Mouse (Mus musculus) thymus, postnatal 25 days (tissue): ENCODE results near the gene Nyap1.
A peak's percentile ranks its signal among the peaks of the same experiment; 100 is the strongest.

Source experiments
- DNase-seq: peaks from one replicate; pipeline ENCODE4 v3.0.0; 2022

Gene Nyap1

DNA sequence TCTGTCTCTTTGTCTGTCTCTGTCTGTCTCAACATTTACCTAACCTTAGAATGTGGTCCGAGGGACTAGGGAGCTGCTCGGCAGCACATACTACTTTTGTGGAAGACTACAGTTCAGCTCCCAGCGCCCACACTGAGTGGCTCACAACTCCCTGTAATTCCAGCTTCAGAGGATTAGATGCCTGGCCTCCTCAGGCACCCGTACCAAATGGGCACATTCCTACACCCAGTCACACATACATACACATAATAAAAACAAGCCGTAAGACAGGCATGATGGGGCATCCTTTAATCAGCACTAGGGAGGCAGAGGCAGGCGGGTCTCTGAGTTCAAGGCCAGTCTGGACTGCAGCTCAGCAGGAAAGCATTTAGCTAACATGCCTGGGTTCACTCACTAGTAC, 1.4 kb upstream of the Nyap1 start:
- DNase-seq = no peak

DNA sequence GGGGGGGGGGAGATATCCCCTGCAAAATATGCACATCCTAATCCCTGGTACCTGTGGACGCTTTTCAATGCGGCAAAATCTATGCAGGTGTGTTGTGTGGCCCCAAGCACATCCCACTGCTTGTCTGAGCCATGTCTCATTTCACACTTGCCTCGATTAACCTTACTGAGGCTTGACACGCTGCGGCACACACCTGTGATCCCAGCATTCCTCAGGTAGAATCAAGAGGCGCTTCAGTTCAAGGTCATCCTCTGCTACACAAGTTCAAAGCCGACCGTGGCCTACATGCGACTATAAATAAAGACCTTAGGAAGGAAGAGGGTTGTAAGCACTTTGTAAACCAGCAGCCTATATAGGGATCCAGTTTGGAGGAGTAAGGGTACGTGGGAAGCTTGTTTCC, 641 bp upstream of the Nyap1 start:
- no peak for DNase-seq

DNA sequence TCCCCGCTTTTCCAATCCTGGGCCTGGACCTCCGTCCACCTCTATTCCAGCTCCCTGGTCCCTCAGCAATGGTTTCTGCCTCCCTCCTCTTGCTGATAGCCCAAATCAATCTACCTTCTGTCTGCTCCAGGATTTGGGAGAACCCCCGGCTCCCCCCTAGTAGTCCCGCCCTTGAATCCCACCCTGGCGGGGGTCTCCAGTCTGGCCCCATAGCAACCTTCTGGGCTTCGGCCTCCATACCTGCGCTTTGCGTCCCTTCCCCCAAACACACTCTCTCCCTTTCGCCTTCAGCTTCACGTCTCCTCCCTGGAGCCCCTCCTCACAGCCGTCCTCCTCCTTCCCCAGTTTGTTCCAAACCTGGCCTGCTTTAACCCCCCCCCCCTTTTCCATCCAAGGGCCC, 901 bp downstream of the Nyap1 start:
- DNase-seq = no peak

- peak; percentile 42 for DNase-seq
Observed at GRCm38 (mm10) chr5:137739471-137739870, 1.9 kb downstream of the Nyap1 start.

DNA sequence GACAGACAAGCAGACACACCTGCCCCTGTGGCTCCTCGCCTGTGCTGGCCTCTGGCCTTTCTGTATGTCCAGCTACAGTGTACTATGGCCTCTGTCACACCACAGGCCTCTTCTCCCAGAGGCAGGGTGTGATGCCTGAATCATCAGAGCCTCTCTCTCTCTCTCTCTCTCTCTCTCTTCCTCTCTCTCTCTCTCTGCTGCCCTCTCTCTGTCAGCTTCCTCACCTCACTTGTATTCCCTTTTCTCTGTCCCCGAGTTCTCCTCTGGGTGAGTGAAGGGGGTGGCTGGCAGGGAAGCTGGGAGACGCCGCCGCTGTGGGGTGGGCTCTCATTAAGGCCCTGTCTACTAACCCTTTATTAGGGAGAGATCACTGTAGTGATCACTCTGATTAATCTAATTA, 2.9 kb downstream of the Nyap1 start:
- DNase-seq = peak; percentile 48

DNA sequence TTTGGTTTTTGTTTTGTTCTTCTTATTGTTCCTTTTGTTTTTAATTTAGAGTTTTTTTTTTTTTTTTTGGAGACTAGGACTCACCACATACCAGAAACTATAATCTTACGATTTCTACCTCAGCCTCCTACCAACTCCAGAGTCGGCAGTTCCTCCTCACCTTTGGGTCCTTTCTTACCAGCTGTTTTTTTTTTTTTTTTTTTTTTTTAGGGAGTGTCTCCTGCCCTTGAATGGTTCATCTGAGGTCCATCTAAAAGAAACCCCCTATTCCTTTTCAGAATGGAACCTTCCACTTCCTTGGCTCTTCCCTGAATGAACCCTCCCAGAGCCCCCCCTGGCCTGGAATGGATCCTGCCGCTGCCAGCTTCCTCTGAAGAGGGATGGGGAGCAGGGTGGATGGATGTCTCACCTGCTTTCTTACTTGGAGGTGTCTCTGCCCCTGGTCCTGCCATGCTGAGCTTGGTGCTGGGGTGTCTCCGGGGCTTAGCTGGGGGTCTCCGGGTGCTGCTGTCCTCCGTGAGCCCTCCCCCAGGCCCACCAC, 3.9 kb downstream of the Nyap1 start:
- no peak for DNase-seq

- no peak for DNase-seq
Observed at GRCm38 (mm10) chr5:137734289-137735061, 6.9 kb downstream of the Nyap1 start.

DNA sequence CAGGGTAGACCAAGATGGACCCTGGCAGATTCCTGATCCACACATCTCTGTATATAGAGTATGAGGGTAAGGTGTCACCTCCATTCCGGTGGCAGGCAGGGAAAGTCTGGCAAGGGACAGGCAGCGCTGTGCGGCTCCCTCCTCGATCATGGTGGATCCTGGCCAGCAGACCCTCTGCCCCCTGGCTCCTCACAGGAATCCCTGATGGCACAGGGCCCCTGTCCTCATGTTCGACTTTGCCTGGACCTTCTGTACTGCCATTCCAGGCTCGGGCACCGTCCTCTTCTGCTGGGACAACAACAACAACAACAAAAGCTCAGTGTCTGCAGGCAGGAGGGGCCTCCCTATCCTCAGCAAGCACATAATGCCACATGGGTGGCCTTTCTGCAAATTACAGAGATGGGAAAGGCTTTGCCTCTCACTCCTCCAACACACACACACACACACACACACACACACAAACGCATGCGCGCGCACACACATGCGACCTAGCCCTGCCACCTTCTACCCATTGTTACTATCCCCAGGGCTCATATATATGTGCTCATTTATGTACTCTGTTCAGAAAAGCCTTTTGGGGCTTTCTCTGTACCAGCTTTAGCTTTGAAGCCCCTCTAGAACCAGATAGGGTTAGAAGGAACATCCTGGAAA, 7.6 kb downstream of the Nyap1 start:
- no peak for DNase-seq

DNA sequence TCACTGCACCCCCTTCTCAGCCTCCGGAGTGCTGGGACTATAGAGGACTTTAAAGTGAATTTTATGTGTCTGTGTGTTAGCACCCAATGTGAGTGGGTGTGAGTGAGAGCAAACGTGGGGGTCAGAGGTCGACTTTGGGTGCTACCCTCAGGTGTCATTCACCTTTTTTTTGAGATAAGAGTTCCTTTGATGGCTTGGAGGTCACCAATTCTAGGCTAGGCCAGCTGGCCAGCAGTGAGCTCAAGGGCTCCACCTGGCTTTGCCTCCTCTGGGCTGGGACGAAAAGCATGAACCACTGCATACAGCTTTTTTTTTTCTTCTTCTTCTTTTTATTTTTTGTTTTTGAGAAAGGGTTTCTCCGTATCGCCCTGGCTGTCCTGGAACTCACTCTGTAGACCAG, 14.6 kb downstream of the Nyap1 start:
- no peak for DNase-seq

DNA sequence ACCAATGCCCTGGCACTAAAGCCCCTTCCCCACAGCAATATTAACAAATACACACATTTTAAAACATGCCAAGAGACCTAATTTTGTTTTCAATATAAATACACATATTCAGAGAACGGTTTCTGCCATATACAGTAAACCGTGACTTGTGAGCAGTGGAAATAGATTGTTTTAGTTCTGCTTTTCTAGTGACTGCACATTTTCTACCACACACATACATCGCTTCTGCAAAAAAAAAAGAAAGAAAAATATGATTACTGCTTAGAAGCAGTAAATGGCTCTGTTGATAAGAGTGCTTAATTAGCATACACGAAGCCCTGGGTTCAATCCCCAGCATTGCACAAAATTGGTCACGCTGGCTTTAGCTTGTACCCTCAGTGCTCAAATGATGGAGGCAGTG, 17.6 kb downstream of the Nyap1 start:
- DNase-seq = no peak

GRCm38 (mm10) chr5:137720558-137721164, 20.7 kb downstream of the Nyap1 start:
- DNase-seq = peak; percentile 79

DNA sequence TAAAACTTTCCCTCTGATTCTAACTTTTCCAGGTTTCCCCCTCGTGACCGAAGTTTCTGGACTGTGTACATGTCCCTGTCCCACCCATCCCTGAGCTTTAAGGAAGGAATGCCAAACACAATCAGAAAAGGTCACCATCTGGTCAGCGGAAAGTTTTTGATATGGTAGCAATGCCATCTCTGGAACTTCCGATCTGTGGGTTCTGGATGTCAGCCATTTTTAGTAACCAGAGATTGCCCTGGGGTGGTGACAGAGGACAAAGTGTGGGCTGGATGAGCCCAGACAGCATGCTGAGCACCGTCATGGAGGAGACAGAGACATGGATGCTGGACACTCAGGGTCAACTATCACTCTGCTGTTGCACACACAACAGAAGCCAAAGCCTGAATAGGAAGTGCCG, 22.3 kb downstream of the Nyap1 start:
- DNase-seq = no peak

DNA sequence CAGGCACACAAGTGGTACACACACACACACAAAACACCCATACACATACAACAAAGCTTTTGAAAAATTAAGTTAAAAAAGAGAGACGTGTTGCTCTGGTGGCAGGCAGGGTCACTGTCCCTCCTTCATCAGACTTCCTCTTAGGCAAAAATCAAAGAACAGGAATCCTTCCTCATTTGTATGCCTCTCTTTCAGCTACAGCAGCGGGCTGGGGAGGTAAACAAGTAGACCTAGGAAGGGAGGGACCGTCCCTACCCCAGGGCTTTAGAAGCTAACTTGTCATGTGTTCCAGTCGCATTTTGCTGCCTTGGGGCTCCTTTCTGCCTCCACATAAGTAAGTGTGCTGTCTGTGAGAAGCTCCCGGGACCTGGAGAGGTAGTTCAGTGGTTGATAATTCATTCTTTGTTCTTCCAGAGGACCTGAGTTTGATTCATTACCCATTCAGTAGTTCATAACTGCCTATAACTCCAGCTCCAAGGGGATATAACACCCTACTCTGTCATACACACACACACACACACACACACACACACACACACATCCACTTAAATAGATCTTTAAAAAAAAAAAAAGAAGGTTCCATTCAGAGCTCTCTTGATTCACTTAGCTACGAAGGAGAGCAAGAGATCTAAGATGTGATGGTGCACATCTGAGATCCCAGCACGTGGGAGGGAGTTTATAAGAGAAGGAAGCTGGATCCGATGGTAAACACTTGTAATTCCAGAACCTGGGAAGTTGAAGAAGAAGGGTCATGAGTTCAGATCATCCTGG, 23.2 kb downstream of the Nyap1 start:
- DNase-seq = no peak

DNA sequence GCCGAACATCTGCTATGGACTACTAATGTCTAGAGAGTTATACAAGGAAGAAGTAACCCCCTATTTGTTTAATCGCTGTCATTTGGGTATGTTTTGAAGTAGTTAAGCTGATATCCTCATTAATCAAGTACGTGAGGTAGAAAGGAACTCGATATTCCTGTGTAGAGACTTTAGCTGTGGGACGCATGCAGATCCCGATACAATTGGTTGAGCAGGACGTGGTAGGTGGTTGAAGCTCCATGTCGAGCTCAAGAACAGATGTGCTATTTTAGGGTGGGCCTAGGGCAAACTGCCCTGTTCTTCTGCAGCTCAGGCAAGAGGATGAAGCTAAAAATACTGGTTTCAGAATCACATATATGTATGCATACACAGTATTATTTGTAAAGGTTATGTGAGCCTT, 25.7 kb downstream of the Nyap1 start:
- no peak for DNase-seq

DNA sequence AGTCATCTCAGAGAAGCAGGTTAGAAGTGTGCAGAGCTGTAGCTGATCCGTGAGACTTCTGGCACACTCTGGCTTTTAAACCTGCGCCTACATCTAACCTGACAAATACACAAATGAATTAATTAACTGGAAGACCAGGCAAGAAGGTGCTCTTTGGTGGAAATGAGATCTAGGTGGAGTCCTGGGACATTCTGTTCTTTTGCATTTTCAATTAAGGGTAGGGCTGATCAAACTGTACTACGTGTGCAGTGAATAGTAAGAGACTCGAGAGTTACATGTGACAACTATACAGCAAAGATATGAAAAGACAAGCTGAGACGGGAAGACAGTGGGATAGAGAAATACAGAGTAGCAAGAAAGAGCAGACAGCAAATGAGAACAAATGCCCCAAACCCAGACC, 28.0 kb downstream of the Nyap1 start:
- DNase-seq = no peak

DNA sequence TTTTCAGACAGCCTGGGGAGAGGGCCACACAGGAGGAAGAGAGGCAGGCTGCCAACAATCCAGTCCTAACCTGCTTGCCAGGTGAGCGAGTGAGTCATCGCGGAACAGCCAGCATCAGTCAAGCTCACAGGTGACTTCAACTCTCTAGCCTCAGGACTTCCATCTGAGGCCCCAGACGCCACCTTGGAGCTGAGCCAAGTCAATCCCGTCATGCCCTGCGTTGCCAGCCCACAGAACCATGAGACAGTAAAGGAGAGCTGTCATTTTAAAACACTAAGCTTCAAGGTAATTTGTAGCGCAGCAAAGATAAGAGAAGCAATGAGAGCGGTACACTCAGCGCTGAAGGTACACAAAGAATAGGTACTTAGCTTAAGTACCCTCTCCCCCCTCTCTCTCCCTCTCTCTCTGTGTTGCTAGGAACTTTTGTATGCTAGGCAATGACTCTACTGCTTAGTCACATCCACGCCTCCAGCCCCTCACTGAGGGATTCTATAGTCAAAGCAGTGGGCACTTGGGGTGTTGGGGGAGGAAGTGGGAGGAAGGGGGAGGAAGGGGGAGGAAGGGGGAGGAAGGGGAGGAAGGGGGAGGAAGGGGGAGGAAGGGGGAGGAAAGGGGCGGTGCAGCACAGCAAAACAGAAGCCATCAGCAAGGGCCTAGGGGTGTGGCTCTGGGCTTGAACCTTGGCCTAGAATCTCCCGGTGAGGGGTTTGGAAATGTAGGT, 34.3 kb downstream of the Nyap1 start:
- peak; percentile 87 for DNase-seq

GRCm38 (mm10) chr5:137705242-137705641, 36.2 kb downstream of the Nyap1 start:
- DNase-seq = peak; percentile 72

GRCm38 (mm10) chr5:137699850-137700249, 41.6 kb downstream of the Nyap1 start:
- DNase-seq = no peak

- peak; percentile 50 for DNase-seq
Observed at GRCm38 (mm10) chr5:137699080-137699479, 42.3 kb downstream of the Nyap1 start.

DNA sequence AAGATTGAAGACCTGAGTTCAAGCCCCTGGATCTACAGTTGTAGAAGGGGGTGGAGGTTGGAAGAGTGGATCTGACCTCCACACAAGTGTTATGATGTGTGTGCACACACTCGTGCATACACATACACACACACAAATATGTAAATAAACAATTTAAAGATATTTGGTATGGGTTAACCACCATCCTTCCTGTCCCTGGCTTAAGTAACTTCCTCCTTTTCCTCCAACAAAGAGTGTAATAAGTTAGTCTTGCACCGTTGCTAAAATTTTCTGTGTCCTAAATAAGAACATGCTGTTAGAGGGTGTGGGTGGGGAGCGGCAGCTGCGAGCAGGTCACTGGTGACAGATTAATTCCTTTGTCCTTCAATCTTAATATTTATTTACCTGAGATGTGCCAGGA, 45.5 kb downstream of the Nyap1 start:
- DNase-seq = no peak

DNA sequence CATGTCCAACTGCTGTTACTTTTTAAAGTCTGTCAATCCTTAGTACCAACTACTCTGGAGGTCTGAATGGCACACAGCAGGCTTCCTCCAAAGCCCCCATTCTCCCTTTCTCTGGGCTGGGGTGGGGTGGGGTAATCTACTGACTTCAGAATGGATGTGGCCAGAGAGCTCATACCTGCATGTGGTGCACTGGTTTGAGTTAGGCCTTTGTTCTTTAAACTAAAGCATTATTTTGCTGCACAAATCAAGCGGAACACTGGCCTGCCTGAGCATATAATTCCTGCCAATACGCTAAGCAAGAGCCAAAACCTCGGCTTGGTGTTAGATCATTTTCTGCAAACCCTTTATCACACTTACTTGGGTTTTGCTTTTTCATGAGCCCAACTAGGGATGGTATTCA, 46.6 kb downstream of the Nyap1 start:
- no peak for DNase-seq

DNA sequence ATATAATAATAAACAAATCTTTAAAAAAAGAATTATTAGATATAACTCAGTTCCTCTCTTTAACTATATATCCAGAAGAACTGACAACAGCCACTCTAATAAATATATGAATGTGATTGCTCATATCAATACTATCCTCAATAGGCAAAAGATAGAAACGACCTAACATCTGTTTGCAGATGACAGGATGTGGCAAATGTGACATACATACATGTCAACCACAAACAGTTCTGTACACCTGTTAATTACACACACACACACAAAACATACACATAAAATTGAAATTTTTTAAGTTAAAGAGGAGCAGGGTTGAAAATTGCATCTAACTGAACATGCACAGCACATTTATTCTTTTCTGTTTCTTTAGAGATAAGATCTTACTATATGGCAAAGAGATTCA, 49.5 kb downstream of the Nyap1 start:
- DNase-seq = no peak

- no peak for DNase-seq
Observed at GRCm38 (mm10) chr5:137690531-137690930, 50.9 kb downstream of the Nyap1 start.
